Mouse (Mus musculus) heart, postnatal 0 days (tissue): ENCODE measurements around the gene Acsf2. TPM values are rescaled to one million over a fixed set of nuclear protein-coding genes. Genes with fewer than 3 reads are reported as not detected.
A peak's percentile ranks its signal among the peaks of the same experiment; 100 is the strongest.

ENCODE experiments used
- ATAC-seq: fragments of 200-750 bp; cut with Nextera tagmentation; 2 replicates; pipeline ENCODE4 v1.8.0; 2017; ENCODE audit warnings: low read depth, moderate number of reproducible peaks, moderate library complexity; ENCODE audit not compliant: insufficient read depth
- DNase-seq: peaks from one replicate; pipeline ENCODE4 v3.0.0-alpha.2; 2016; ENCODE audit warnings: low spot score
- H3K27ac ChIP-seq: fragments of 300-500 bp; sonication (generic); 2 replicates; pipeline ENCODE4 v1.5.1; 2014; ENCODE audit warnings: low read depth, mild to moderate bottlenecking
- H3K27me3 ChIP-seq: fragments of 300-500 bp; sonication (generic); 2 replicates; pipeline ENCODE4 v1.6.1; 2014; ENCODE audit warnings: low read length, mixed read lengths; ENCODE audit not compliant: control insufficient read depth, insufficient read depth
- H3K36me3 ChIP-seq: fragments of 300-500 bp; sonication (generic); replicated peaks from 2 replicates; pipeline ENCODE4 v1.6.1; 2014; ENCODE audit warnings: low read length, mixed read lengths; ENCODE audit not compliant: control insufficient read depth, insufficient read depth
- H3K4me1 ChIP-seq: fragments of 300-500 bp; sonication (generic); 2 replicates; pipeline ENCODE4 v1.6.1; 2014; ENCODE audit warnings: antibody characterized with exemption; ENCODE audit not compliant: control insufficient read depth, insufficient read depth
- H3K4me2 ChIP-seq: fragments of 300-500 bp; sonication (generic); 2 replicates; pipeline ENCODE4 v1.6.1; 2014; ENCODE audit warnings: low read depth, mild to moderate bottlenecking, low read length, moderate library complexity
- H3K4me3 ChIP-seq: fragments of 300-500 bp; sonication (generic); 2 replicates; pipeline ENCODE4 v1.5.1; 2014; ENCODE audit warnings: low read depth, low read length
- H3K9ac ChIP-seq: fragments of 300-500 bp; sonication (generic); replicated peaks from 2 replicates; pipeline ENCODE4 v1.6.1; 2014; ENCODE audit warnings: low read depth, low read length, mixed read lengths
- H3K9me3 ChIP-seq: fragments of 300-500 bp; sonication (generic); replicated peaks from 2 replicates; pipeline ENCODE4 v1.6.1; 2016; ENCODE audit warnings: low read length; ENCODE audit not compliant: control insufficient read depth
- CTCF ChIP-seq: IDR thresholded peaks from 2 replicates; pipeline ENCODE4 v1.5.1; 2016; ENCODE audit warnings: antibody characterized with exemption, control low read depth, low read depth
- EP300 ChIP-seq: IDR thresholded peaks from 2 replicates; pipeline ENCODE4 v1.6.1; 2016; ENCODE audit warnings: antibody characterized with exemption, low read depth
- WGBS: fragments of 180-500 bp; shearing (Covaris S2); extraction: QIAGEN DNeasy Blood & Tissue Kit; methylation state at CpG from one replicate; pipeline ENCODE4 v1.1.7; 2014; 5-methylcytosine and 5-hydroxymethylcytosine counted together
- polyA plus RNA-seq: library from polyadenylated mRNA; unstranded; fragments of >200 nt; fragmentation: Nextera tagmentation; extraction: Ambion mirVana; gene quantifications from 2 replicates; pipeline ENCODE4 v1.2.1, GENCODE M21; 2015
- total RNA-seq: library from RNA; depleted of rRNA; stranded (reverse); fragments of >200 nt; gene quantifications from 2 replicates; pipeline ENCODE4 v1.2.3, GENCODE M21; 2014; ENCODE audit warnings: low replicate concordance

Gene Acsf2
- total and polyA plus RNA-seq, 2 experiments from 2014 or later: 2.6 to 6.6 TPM

DNA sequence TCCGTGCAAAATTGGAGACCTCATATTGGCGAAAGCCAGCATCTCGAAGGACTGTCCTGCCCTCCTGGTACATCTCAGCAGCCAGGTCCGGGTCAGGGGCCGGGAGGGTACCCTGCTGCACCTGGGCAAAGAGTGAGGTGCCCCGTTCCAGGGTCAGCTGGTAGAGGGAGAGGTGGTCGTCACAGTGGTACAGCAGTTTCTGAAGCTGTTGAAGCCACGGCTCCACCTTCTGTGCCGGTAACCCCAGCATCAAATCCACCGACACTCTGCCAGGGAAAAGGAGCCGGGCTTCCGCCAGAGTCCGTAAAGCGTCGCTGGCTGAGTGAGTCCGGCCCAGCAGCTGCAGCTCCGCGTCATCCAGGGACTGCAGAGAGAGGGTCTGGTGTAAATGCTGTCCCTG, 57.2 kb downstream of the Acsf2 start:
- no peak overlapping the region for H3K9ac ChIP-seq
- peaks cover 7% of the 10 kb centered on the region for H3K4me1 ChIP-seq
- no peak overlapping the region for H3K27ac ChIP-seq
- peak overlapping the region; percentile 51 for H3K4me2 ChIP-seq
- TF ChIP-seq EP300 (no peak), CTCF (no peak)
- no peaks in the 10 kb centered on the region for H3K27me3 ChIP-seq
- DNase-seq (no peak), ATAC-seq (no peak)
- no peaks in the 10 kb centered on the region for H3K9me3 ChIP-seq
- H3K36me3 ChIP-seq: peaks cover 12% of the 10 kb centered on the region; the same call in 1 of the 2 replicates
- 52% methylated on average over 18 of the region's 18 CpGs for WGBS
- no peak overlapping the region for H3K4me3 ChIP-seq

GRCm38 (mm10) chr11:94543932-94544331, 57.7 kb downstream of the Acsf2 start:
- 14% methylated on average over 9 of the region's 9 CpGs for WGBS
- DNase-seq: peak; percentile 86
- Histone ChIP-seq H3K36me3 (peaks cover 12% of the 10 kb centered on the region; the same call in 1 of the 2 replicates), H3K4me3 (no peak overlapping the region), H3K27me3 (no peaks in the 10 kb centered on the region), H3K27ac (no peak overlapping the region), H3K9me3 (no peaks in the 10 kb centered on the region), H3K9ac (no peak overlapping the region), H3K4me1 (peaks cover 5% of the 10 kb centered on the region), H3K4me2 (peak overlapping the region; percentile 51)
- no peak for TF ChIP-seq EP300
- TF ChIP-seq CTCF: peak; percentile 94
- ATAC-seq: peak; percentile 50

- peaks cover 5% of the 10 kb centered on the region for H3K4me1 ChIP-seq
- no peak overlapping the region for H3K9ac ChIP-seq
- DNase-seq: no peak
- H3K27me3 ChIP-seq: no peaks in the 10 kb centered on the region
- H3K4me3 ChIP-seq: no peak overlapping the region
- ATAC-seq: no peak
- peak overlapping the region; percentile 51; the same call in 1 of the 2 replicates for H3K4me2 ChIP-seq
- peaks cover 12% of the 10 kb centered on the region for H3K36me3 ChIP-seq
- whole genome bisulfite sequencing: 87% methylated on average over 12 of the region's 12 CpGs
- H3K9me3 ChIP-seq: no peaks in the 10 kb centered on the region
- H3K27ac ChIP-seq: no peak overlapping the region
- TF ChIP-seq EP300 (no peak), CTCF (no peak)
Measured at GRCm38 (mm10) chr11:94543344-94543743, 58.3 kb downstream of the Acsf2 start.

- Histone ChIP-seq H3K27ac (no peak overlapping the region), H3K9ac (no peak overlapping the region), H3K4me1 (no peaks in the 10 kb centered on the region), H3K9me3 (no peaks in the 10 kb centered on the region), H3K4me2 (no peak overlapping the region), H3K36me3 (peaks cover 12% of the 10 kb centered on the region), H3K27me3 (no peaks in the 10 kb centered on the region), H3K4me3 (no peak overlapping the region)
- WGBS: 88% methylated on average over 4 of the region's 4 CpGs
- DNase-seq (no peak), ATAC-seq (no peak)
- TF ChIP-seq CTCF (no peak), EP300 (no peak)
Measured at GRCm38 (mm10) chr11:94542400-94542799, 59.3 kb downstream of the Acsf2 start.

DNA sequence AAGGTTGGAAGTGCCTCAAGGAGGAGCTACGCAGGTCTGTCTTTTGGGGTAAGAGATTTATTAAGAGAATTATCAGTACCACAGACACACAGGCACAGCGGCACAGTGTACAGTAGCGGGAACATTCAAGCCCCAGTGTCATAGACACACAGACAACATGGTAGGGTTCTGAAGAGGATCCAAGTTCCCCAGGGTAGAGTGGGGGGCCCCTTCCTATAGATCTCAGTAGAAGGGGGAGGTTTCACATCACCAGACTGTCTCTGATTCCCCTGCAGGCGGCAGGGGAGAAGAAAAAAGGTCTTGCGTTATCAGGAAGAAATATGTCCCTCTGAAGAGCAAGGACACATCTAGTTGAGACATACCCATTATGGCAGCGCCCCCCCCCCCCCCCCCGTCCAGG, 61.9 kb downstream of the Acsf2 start:
- H3K4me1 ChIP-seq: no peaks in the 10 kb centered on the region
- H3K4me3 ChIP-seq: no peak overlapping the region
- no peak overlapping the region for H3K27ac ChIP-seq
- no peaks in the 10 kb centered on the region for H3K27me3 ChIP-seq
- H3K9me3 ChIP-seq: no peaks in the 10 kb centered on the region
- no peak for TF ChIP-seq CTCF
- no peak for TF ChIP-seq EP300
- H3K9ac ChIP-seq: no peak overlapping the region
- peaks cover 12% of the 10 kb centered on the region for H3K36me3 ChIP-seq
- H3K4me2 ChIP-seq: no peak overlapping the region
- ATAC-seq (no peak), DNase-seq (no peak)
- WGBS: 76% methylated on average over 7 of the region's 7 CpGs

- Histone ChIP-seq H3K27ac (no peak overlapping the region), H3K4me2 (no peak overlapping the region), H3K4me3 (no peak overlapping the region), H3K9me3 (no peaks in the 10 kb centered on the region), H3K9ac (no peak overlapping the region), H3K4me1 (no peaks in the 10 kb centered on the region), H3K27me3 (no peaks in the 10 kb centered on the region), H3K36me3 (peaks cover 12% of the 10 kb centered on the region)
- TF ChIP-seq CTCF (no peak), EP300 (no peak)
- DNase-seq: no peak
- no peak for ATAC-seq
- WGBS: 67% methylated on average over 8 of the region's 8 CpGs
Measured at GRCm38 (mm10) chr11:94538733-94539292, 62.9 kb downstream of the Acsf2 start.
